Mouse (Mus musculus) stomach, embryonic 14.5 days (tissue): ENCODE data around the gene Olfr1198. TPM values are rescaled to one million over a fixed set of nuclear protein-coding genes. Genes with fewer than 3 reads are reported as not detected.

Experiments
- ATAC-seq: fragments of 200-750 bp; cut with Nextera tagmentation; 2 replicates; pipeline ENCODE4 v1.8.0; 2017; ENCODE audit warnings: low read depth, moderate TSS enrichment; ENCODE audit not compliant: insufficient number of reproducible peaks, insufficient read depth, low FRiP score
- H3K27ac ChIP-seq: fragments of 300-500 bp; sonication (generic); 2 replicates; pipeline ENCODE4 v1.5.1; 2014; ENCODE audit warnings: mild to moderate bottlenecking, low read length, moderate library complexity, mixed read lengths
- H3K27me3 ChIP-seq: fragments of 300-500 bp; sonication (generic); 2 replicates; pipeline ENCODE4 v1.6.1; 2014; ENCODE audit warnings: low read length, control low read depth, mixed read lengths; ENCODE audit not compliant: control insufficient read depth, insufficient read depth
- H3K36me3 ChIP-seq: fragments of 300-500 bp; sonication (generic); 2 replicates; pipeline ENCODE4 v1.6.1; 2014; ENCODE audit warnings: mild to moderate bottlenecking, control low read depth, low read length, moderate library complexity, mixed read lengths; ENCODE audit not compliant: control insufficient read depth, insufficient read depth
- H3K4me1 ChIP-seq: fragments of 300-500 bp; sonication (generic); 2 replicates; pipeline ENCODE4 v1.6.1; 2014; ENCODE audit warnings: low read length, control low read depth, mixed read lengths; ENCODE audit not compliant: control insufficient read depth, insufficient read depth
- H3K4me2 ChIP-seq: fragments of 300-500 bp; sonication (generic); replicated peaks from 2 replicates; pipeline ENCODE4 v1.6.1; 2014; ENCODE audit warnings: low read depth, low read length, control low read depth
- H3K4me3 ChIP-seq: fragments of 300-500 bp; sonication (generic); 2 replicates; pipeline ENCODE4 v1.5.1; 2014; ENCODE audit warnings: low read depth, low read length, control low read depth
- H3K9ac ChIP-seq: fragments of 300-500 bp; sonication (generic); replicated peaks from 2 replicates; pipeline ENCODE4 v1.6.1; 2014; ENCODE audit warnings: low read depth, mild to moderate bottlenecking, control low read depth, low read length, moderate library complexity, mixed read lengths
- H3K9me3 ChIP-seq: fragments of 300-500 bp; sonication (generic); 2 replicates; pipeline ENCODE4 v1.6.1; 2016; ENCODE audit warnings: low read depth, low read length, control low read depth; ENCODE audit not compliant: control insufficient read depth
- WGBS: fragments of 180-500 bp; shearing (Covaris S2); extraction: QIAGEN DNeasy Blood & Tissue Kit; methylation state at CpG from one replicate; pipeline ENCODE4 v1.1.7; 2014; 5-methylcytosine and 5-hydroxymethylcytosine counted together
- polyA plus RNA-seq: library from polyadenylated mRNA; unstranded; fragments of >200 nt; fragmentation: Nextera tagmentation; extraction: Ambion mirVana; gene quantifications from 2 replicates; pipeline ENCODE4 v1.2.1, GENCODE M21; 2014

Olfr1198 gene
- polyA plus RNA-seq: not detected in 2 replicates

DNA sequence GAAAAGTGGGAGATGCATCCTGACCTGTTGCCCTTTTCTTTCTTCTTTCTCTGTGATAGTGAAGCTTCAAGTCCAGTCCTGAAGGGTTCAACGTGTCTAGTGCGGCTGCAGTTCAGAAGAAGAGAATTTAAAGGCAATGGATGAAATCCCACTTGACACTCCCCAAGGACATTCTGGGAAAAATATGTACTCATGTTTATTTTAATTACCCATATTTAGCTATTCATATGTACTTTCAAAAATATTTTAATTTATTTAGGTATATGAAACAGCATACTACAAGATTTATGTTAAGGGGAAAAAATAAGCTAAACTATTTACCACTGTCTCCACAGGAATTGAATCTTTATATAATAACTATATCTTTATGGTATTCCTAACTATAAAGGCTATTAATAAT is at the start of gene Olfr1198:
Olfr1198 (minus strand) TSS at position 101 of the 400 bp plus-strand sequence.
- no peak within 1 kb of the TSS for H3K4me2 ChIP-seq
- no peaks in the 10 kb centered on the region for H3K36me3 ChIP-seq
- no peak within 1 kb of the TSS for H3K4me3 ChIP-seq
- H3K27me3 ChIP-seq: no peaks in the 10 kb centered on the region
- ATAC-seq: no peak
- 90% methylated on average over 2 of the region's 2 CpGs for WGBS
- H3K9ac ChIP-seq: no peak within 1 kb of the TSS
- no peaks in the 10 kb centered on the region for H3K4me1 ChIP-seq
- H3K9me3 ChIP-seq: no peaks in the 10 kb centered on the region
- no peak within 1 kb of the TSS for H3K27ac ChIP-seq

DNA sequence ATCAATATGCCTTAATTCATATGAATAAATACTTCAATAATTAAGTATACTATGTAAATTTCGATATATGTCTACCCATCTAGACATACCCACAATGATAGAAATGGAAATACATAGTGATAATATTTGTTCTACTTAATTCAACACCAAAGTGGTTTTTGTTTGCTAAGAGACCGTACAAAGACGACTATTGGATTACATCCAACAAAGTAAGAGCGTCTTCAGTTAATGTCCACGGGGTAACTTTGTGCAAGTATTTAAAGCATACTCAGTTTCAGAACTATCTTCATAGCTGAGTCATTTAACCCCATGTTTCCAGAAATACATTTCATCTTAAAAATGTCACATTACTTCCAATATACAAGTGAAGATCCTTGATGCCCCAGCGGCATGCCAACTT is 41.6 kb upstream of the Olfr1198 start, which contains the start of gene Olfr1201:
Olfr1201 (plus strand) TSS at position 301 of the 400 bp plus-strand sequence.
- WGBS: 78% methylated on average over 6 of the region's 6 CpGs
- no peak within 1 kb of the TSS for H3K27ac ChIP-seq
- H3K4me2 ChIP-seq: no peak within 1 kb of the TSS
- H3K9me3 ChIP-seq: no peaks in the 10 kb centered on the region
- H3K36me3 ChIP-seq: no peaks in the 10 kb centered on the region
- H3K4me3 ChIP-seq: no peak within 1 kb of the TSS
- no peak for ATAC-seq
- no peaks in the 10 kb centered on the region for H3K27me3 ChIP-seq
- H3K4me1 ChIP-seq: no peaks in the 10 kb centered on the region
- no peak within 1 kb of the TSS for H3K9ac ChIP-seq

DNA sequence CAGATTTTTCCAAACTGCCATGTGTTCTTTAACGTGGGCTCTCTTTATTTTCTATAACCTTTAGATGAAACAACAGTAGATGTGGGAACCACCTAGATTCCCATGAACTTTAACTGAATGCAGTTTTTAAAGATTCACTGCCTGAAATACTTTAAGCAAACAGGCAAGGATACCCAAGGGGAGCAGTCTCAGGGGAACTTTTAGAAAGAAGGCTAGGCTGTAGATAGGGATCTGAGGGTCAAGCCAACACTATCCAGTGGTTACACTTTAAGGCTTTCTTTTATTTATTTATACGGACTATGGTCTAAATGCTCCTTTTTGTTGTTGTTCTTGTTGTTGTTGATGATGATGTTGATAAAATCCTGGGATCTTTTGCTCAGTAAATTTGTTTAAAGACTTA is 19.2 kb upstream of the Olfr1198 start, which contains the start of gene Olfr1200:
Olfr1200 (minus strand) TSS at position 101 of the 400 bp plus-strand sequence.
- Histone ChIP-seq H3K9ac (no peak within 1 kb of the TSS), H3K4me2 (no peak within 1 kb of the TSS), H3K4me3 (no peak within 1 kb of the TSS), H3K27ac (no peak within 1 kb of the TSS), H3K36me3 (no peaks in the 10 kb centered on the region), H3K4me1 (no peaks in the 10 kb centered on the region), H3K9me3 (no peaks in the 10 kb centered on the region), H3K27me3 (no peaks in the 10 kb centered on the region)
- 85% methylated on average over 2 of the region's 2 CpGs for WGBS
- no peak for ATAC-seq

DNA sequence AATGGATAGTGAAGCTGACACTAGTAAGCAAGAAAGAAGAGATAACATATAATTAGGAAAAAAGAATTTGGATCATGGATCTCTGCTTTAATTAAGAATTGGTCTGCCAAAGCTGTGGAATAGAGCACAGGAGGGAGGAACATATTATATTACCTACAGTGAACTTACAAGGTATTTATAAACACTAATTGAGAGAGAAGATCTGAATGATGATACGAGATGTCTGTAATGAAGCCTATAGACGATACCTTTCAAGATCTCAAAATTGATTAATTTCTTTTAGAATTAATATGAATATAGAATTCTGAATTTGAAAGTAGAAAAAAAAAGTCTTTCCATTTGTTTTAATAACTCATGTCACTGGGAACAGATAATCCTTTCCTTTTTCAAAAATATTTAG is 9.2 kb upstream of the Olfr1198 start, which contains the start of gene Olfr1199:
Olfr1199 (minus strand) TSS at position 101 of the 400 bp plus-strand sequence.
- H3K4me3 ChIP-seq: no peak within 1 kb of the TSS
- 91% methylated on average over 2 of the region's 2 CpGs for WGBS
- no peaks in the 10 kb centered on the region for H3K27me3 ChIP-seq
- H3K4me2 ChIP-seq: no peak within 1 kb of the TSS
- no peaks in the 10 kb centered on the region for H3K9me3 ChIP-seq
- no peak within 1 kb of the TSS for H3K9ac ChIP-seq
- H3K27ac ChIP-seq: no peak within 1 kb of the TSS
- no peaks in the 10 kb centered on the region for H3K36me3 ChIP-seq
- no peaks in the 10 kb centered on the region for H3K4me1 ChIP-seq
- ATAC-seq: no peak

DNA sequence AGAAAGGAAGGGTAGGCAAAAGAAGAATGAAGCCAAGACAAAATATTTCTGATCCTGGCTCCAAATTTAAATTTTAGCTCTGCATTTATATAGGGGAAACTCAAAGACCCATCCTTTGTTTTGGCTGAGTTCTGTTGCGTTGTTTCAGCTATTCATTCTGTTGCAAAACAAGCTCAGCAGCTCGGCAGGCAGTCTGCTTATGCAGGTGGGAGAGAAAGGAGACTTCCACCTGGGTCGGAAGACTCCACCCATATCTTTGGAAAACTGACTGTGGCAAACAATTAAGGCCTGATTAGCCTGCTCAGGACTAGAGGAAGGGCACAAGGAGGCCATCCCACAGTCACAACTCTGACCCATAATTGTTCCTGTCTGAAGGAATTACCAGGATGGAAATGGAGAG is 7.8 kb downstream of the Olfr1198 start:
- WGBS: 75% methylated on average over 3 of the region's 3 CpGs
- Histone ChIP-seq H3K9ac (no peak overlapping the region), H3K36me3 (no peaks in the 10 kb centered on the region), H3K9me3 (no peaks in the 10 kb centered on the region), H3K27me3 (no peaks in the 10 kb centered on the region), H3K27ac (no peak overlapping the region), H3K4me3 (no peak overlapping the region), H3K4me1 (no peaks in the 10 kb centered on the region), H3K4me2 (no peak overlapping the region)
- no peak for ATAC-seq

DNA sequence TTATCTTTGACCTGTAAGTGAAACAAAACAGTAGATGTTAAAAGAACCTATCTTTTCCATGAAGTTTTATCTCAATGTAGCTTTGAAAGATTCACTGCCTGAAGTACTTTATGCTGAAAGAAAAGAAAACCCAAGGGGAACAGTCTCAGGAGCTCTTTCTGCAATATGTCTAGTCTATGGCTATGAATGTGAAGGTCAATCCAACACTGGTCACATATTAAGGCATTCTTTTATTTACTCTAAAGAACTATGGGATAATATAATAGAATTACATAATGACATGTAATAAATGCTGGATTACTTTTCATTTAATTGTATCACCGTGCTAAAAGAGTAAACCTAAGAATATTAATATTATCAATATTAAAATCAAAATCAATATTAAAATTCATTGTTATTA is 18.9 kb downstream of the Olfr1198 start, which contains the start of gene Olfr1197:
Olfr1197 (minus strand) TSS at position 101 of the 400 bp plus-strand sequence.
- ATAC-seq: no peak
- no peaks in the 10 kb centered on the region for H3K36me3 ChIP-seq
- no peak within 1 kb of the TSS for H3K4me3 ChIP-seq
- H3K27ac ChIP-seq: no peak within 1 kb of the TSS
- no peaks in the 10 kb centered on the region for H3K27me3 ChIP-seq
- no peaks in the 10 kb centered on the region for H3K9me3 ChIP-seq
- H3K9ac ChIP-seq: no peak within 1 kb of the TSS
- 85% methylated on average over 1 of the region's 1 CpGs for WGBS
- H3K4me1 ChIP-seq: no peaks in the 10 kb centered on the region
- H3K4me2 ChIP-seq: no peak within 1 kb of the TSS

DNA sequence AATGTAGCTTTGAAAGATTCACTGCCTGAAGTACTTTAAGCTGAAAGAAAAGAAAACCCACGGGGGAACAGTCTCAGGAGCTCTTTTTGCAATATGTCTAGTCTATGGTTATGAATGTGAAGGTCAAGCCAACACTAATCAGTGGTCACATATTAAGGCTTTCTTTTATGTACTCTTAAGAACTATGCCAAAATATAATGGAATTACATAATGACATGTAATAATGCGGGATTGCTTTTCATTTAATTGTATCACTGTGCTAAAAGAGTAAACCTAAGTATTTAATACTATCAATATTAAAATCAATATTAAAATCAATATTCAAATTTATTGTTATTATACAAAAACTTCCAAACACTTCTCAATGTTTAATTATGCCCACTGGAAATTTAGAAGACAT is 46.7 kb downstream of the Olfr1198 start, which contains the start of gene Olfr1196:
Olfr1196 (minus strand) TSS at position 101 of the 400 bp plus-strand sequence.
- Histone ChIP-seq H3K9me3 (no peaks in the 10 kb centered on the region), H3K4me1 (no peaks in the 10 kb centered on the region), H3K9ac (no peak within 1 kb of the TSS), H3K4me2 (no peak within 1 kb of the TSS), H3K27ac (no peak within 1 kb of the TSS), H3K27me3 (no peaks in the 10 kb centered on the region), H3K36me3 (no peaks in the 10 kb centered on the region), H3K4me3 (no peak within 1 kb of the TSS)
- WGBS: 84% methylated on average over 2 of the region's 2 CpGs
- ATAC-seq: no peak
